Comparison of ENCODE assay signal across 24 mouse cellular contexts in the genomic region with DNA sequence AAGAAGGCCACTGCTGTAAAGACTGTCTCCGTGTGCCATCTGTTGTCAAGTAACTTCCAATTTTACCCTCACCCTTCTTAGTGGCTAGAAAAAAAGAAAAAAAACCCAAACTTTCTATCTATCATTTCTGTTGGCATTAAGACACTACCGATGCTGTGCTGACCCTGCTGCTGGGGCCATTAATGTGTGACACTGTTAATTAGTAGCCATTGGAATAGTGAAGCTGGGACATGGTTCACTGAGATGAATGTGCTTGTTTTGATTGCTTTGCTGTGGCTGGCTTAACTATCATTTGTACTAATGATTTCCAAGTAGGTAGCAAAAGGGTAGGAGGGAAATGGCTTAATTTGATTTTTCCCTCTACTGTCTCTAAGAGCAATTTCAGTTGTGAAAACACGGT.
"Had no signal": no experiment of that assay in that cellular context is flagged by ENCODE, and none has a peak within 500 bp of the region (broad histone marks: within the 10 kb centered on the region; RNA-seq: fewer than 3 reads in every experiment).

No protein-coding gene starts in this region.

- H3K4me2 ChIP-seq: heart, embryonic 12.5 days; hindbrain, embryonic 12.5 days; hindbrain, embryonic 14.5 days; intestine, embryonic 15.5 days; limb, embryonic 12.5 days; liver, embryonic 11.5 days; liver, embryonic 13.5 days; liver, embryonic 15.5 days had no signal

- ATAC-seq: forebrain, embryonic 16.5 days; hindbrain, embryonic 16.5 days; inflammation-experienced regulatory T-cells, adult 6 months; intestine, embryonic 15.5 days; intestine, postnatal 0 days had no signal

- H3K36me3 ChIP-seq: heart, embryonic 10.5 days; heart, embryonic 12.5 days; hindbrain, embryonic 10.5 days; hindbrain, embryonic 12.5 days; intestine, embryonic 15.5 days; limb, embryonic 10.5 days; limb, embryonic 12.5 days; liver, embryonic 13.5 days; liver, embryonic 15.5 days had no signal

- H3K9me3 ChIP-seq: heart, embryonic 10.5 days; heart, embryonic 12.5 days; hindbrain, embryonic 10.5 days; hindbrain, embryonic 12.5 days; intestine, embryonic 15.5 days; limb, embryonic 10.5 days; limb, embryonic 12.5 days; liver, embryonic 13.5 days; liver, embryonic 15.5 days had no signal

- H3K4me1 ChIP-seq: heart, embryonic 10.5 days; heart, embryonic 12.5 days; hindbrain, embryonic 10.5 days; hindbrain, embryonic 12.5 days; intestine, embryonic 15.5 days; limb, embryonic 10.5 days; limb, embryonic 12.5 days; liver, embryonic 13.5 days; liver, embryonic 15.5 days had no signal

- H3K27ac ChIP-seq: gastrocnemius, adult 2 months; heart, embryonic 10.5 days; hindbrain, embryonic 10.5 days; hindbrain, embryonic 12.5 days; hindbrain, embryonic 14.5 days; intestine, embryonic 15.5 days; layer of hippocampus, adult 2 months; left cerebral cortex, adult 2 months; limb, embryonic 10.5 days; limb, embryonic 12.5 days; liver, embryonic 13.5 days; liver, embryonic 15.5 days had no signal

- H3K27me3 ChIP-seq: heart, embryonic 12.5 days; hindbrain, embryonic 12.5 days; intestine, embryonic 15.5 days; limb, embryonic 12.5 days; liver, embryonic 13.5 days; liver, embryonic 15.5 days had no signal

- DNase-seq: gastrocnemius, adult 2 months; gastrocnemius, postnatal 10 days; gastrocnemius, postnatal 25 days; heart, adult 18-20 months; heart, postnatal 10 days; heart, postnatal 4 days; liver; liver, embryonic 13.5 days had no signal

- H3K9ac ChIP-seq: heart, embryonic 12.5 days; hindbrain, embryonic 12.5 days; hindbrain, embryonic 14.5 days; intestine, embryonic 15.5 days; limb, embryonic 12.5 days; liver, embryonic 13.5 days; liver, embryonic 15.5 days had no signal

- H3K4me3 ChIP-seq: gastrocnemius, adult 2 months; heart, embryonic 10.5 days; heart, embryonic 12.5 days; hindbrain, embryonic 10.5 days; hindbrain, embryonic 12.5 days; intestine, embryonic 15.5 days; layer of hippocampus, adult 2 months; left cerebral cortex, adult 2 months; limb, embryonic 10.5 days; limb, embryonic 12.5 days; liver, embryonic 13.5 days; liver, embryonic 15.5 days had no signal
